Mouse (Mus musculus): ENCODE data around the gene Ccr1l1. TPM values are rescaled to one million over a fixed set of nuclear protein-coding genes. Genes with fewer than 3 reads are reported as not detected.

The Ccr1l1 gene
- polyA plus RNA-seq, 1 experiment from 2014 or later, result not detected

DNA sequence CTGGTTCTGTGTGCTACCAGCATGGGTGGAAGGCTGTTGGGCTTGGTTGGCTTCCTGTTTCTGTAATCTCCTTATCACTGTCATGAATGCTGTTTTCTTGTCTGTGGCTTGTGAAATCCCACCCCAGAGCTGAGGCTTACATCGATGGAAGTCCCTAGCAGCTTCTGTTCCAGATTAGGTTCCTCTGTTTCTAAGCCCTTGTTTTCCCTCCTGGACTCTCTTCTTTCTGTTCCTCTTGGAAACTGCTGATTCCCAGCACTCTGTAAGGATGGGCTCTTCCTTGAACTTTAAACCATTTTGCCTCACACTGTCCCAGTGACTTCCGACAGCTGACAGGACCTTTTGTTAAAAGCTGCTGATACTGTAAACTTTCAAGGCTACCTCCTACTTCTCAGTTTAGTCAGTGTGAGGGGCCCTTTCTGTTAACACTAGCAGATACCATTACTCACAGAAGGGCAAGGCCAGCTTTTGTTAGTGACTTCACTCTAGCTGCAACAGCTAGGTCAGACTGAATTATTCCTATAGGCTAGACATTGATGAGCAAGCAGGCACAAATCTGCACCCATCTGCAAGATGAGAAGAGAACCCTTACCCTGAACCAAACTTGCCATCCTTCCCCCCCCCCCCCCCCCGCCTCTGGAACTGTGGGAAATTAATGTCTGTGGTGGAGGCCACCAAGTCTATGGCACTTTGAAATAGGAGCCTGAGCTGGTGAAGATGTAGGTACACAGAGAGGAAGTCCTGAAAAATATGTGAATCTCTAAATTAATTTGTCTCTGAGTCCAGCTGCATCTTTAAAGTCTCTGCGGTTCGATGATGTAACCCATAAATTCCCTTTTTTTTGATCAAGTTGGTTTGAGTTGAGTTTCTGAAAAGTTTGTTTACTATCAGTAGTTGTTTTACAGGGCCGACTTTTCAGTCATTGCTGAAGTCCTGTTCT lies 46.2 kb downstream of the Ccr1l1 start:
- 52% methylated on average over 6 of the region's 6 CpGs for WGBS
- peaks cover 8% of the 10 kb centered on the region; the same call in 1 of the 2 replicates for H3K4me1 ChIP-seq
- peak overlapping the region; percentile 57; the same call in 1 of the 2 replicates for H3K27ac ChIP-seq
- DNase-seq (ENCODE audit: low spot score), result no peak
- no peaks in the 10 kb centered on the region for H3K9me3 ChIP-seq
- no peaks in the 10 kb centered on the region for H3K27me3 ChIP-seq (ENCODE audit: insufficient read depth, poor library complexity, severe bottlenecking)
- H3K36me3 ChIP-seq, result no peaks in the 10 kb centered on the region
- H3K4me3 ChIP-seq, result no peak overlapping the region

DNA sequence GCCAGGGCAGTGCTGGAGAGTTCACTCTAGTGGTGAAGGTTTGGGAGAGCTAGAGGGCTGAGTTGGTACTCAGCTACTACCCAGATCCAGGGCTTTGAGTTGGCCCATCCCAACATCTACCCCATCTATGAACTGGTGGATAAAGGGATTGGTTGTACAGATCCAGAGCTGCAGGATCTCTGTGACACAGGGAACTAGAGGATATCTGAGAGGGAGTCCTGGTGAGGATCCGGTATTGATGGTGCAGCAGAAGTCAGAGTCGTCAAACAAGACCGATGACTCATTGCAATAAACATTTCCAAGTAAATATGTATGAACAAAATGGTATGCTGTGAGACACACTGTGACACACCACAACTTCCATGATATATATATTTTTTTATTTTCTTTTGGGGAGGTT lies 47.3 kb downstream of the Ccr1l1 start:
- Histone ChIP-seq H3K36me3 (no peaks in the 10 kb centered on the region), H3K27ac (no peak overlapping the region), H3K4me1 (peaks cover 8% of the 10 kb centered on the region; the same call in 1 of the 2 replicates), H3K9me3 (peaks cover 2% of the 10 kb centered on the region; the same call in 1 of the 2 replicates), H3K27me3 (ENCODE audit: insufficient read depth, poor library complexity, severe bottlenecking) (no peaks in the 10 kb centered on the region), H3K4me3 (no peak overlapping the region)
- no peak for DNase-seq (ENCODE audit: low spot score)
- 85% methylated on average over 3 of the region's 3 CpGs for WGBS

DNA sequence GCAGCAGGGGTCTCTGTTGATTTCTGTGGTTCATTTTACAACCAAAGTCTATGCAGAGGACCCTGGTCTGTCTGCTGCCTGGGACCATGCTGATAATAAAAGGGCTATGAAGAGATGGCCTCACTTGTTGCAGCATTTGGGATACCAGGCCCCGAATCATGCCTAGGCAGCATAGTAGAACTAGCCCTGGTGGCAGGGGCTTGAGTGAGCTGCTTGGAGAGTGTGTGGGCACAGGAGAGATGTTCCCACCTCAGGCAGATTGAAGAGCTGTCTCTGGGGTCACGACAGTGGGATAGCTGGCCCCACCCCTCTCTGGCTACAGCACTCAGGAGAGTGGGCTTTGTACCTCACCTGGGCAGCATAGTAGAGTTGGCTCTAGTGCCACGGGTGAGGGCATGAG lies 47.7 kb downstream of the Ccr1l1 start:
- no peak for DNase-seq (ENCODE audit: low spot score)
- no peaks in the 10 kb centered on the region for H3K36me3 ChIP-seq
- WGBS, result 70% methylated on average over 3 of the region's 3 CpGs
- H3K27ac ChIP-seq, result no peak overlapping the region
- H3K4me3 ChIP-seq, result no peak overlapping the region
- no peaks in the 10 kb centered on the region for H3K27me3 ChIP-seq (ENCODE audit: insufficient read depth, poor library complexity, severe bottlenecking)
- peaks cover 3% of the 10 kb centered on the region; the same call in 1 of the 2 replicates for H3K9me3 ChIP-seq
- H3K4me1 ChIP-seq, result peaks cover 12% of the 10 kb centered on the region; the same call in 1 of the 2 replicates

DNA sequence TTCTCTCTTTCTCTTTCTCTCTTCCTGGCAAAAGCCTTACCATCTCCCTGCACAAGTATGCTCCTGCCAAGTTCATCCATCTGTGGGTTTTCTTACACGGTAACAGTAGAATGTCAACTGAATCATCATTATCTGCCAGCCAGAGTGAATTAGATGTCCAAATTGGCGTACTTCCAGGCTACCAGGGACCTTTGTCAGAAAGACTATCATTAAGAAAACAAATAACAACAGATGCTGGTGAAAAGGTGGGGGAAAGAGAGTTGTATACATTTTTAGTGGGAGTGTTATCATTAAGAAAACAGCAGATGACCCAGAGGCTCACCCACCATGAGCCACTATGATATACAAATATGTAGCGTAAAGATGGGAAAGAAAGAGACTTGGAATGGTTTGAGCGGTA lies 48.3 kb downstream of the Ccr1l1 start:
- WGBS, result 60% methylated on average over 4 of the region's 4 CpGs
- Histone ChIP-seq H3K9me3 (peaks cover 3% of the 10 kb centered on the region; the same call in 1 of the 2 replicates), H3K27me3 (ENCODE audit: insufficient read depth, poor library complexity, severe bottlenecking) (no peaks in the 10 kb centered on the region), H3K27ac (no peak overlapping the region), H3K4me1 (peaks cover 14% of the 10 kb centered on the region; the same call in 1 of the 2 replicates), H3K36me3 (no peaks in the 10 kb centered on the region), H3K4me3 (no peak overlapping the region)
- no peak for DNase-seq (ENCODE audit: low spot score)

DNA sequence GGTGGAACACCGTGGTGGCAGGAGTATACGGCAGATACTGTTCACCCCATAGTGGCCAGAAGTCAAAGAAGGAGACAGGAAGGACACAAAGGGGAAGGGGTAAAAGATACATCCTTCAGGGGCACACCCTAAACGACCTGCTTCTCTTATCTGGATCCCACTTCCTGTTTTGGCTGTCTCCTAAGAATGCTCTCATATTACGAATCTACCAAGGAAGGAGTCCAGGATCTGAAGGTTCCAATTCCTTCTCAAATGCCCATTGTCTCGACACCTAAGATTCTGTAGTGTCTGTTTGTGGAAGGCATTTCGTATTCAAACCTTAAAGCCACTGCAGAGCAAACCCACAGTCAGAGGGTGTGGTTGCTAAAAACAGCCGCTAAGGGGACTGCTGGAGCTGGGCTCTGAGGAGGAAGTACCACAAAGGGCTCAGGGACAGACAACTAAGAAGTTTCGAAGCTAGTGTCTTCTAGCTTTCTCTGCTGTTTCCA lies 49.4 kb downstream of the Ccr1l1 start:
- peak overlapping the region; percentile 33; the same call in 1 of the 2 replicates for H3K27ac ChIP-seq
- peaks cover 19% of the 10 kb centered on the region; the same call in 1 of the 2 replicates for H3K4me1 ChIP-seq
- H3K9me3 ChIP-seq, result peaks cover 3% of the 10 kb centered on the region; the same call in 1 of the 2 replicates
- H3K36me3 ChIP-seq, result no peaks in the 10 kb centered on the region
- DNase-seq (ENCODE audit: low spot score), result no peak
- WGBS, result 26% methylated on average over 8 of the region's 8 CpGs
- H3K4me3 ChIP-seq, result no peak overlapping the region
- H3K27me3 ChIP-seq (ENCODE audit: insufficient read depth, poor library complexity, severe bottlenecking), result no peaks in the 10 kb centered on the region

DNA sequence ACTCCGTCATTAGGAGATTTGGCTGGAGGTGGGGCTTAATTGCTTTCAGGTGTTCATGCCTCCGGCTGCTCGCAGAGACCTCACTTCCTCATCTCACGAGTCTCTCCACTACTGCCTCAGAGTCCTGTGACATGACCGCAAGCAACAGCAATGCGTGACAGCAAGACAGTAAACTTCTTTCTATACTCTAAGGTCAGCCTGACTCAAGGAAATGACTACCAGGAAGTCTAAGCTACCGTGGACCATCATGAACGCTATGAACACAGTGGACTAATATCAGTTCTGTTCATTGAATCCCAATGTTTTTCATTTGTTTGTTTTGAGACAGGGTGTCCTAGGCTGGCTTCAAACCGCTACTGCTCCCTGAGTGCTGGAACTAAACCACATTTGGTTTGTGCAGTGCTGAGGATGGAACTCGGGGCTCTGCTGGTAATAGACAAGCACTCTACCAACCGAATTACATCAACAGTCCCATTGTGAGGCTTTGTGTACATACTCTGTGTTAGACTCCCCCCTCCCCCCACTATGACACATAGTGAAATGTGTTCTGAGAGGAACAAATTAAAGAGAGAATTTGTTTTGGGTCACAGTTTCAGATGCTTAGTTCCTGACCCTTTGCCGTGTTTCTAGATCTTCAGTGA lies 50.0 kb downstream of the Ccr1l1 start:
- Histone ChIP-seq H3K4me1 (peaks cover 25% of the 10 kb centered on the region; the same call in 1 of the 2 replicates), H3K36me3 (no peaks in the 10 kb centered on the region), H3K27me3 (ENCODE audit: insufficient read depth, poor library complexity, severe bottlenecking) (peaks cover 4% of the 10 kb centered on the region; the same call in 1 of the 2 replicates), H3K9me3 (peaks cover 3% of the 10 kb centered on the region; the same call in 1 of the 2 replicates), H3K4me3 (no peak overlapping the region), H3K27ac (peak overlapping the region; percentile 33)
- DNase-seq (ENCODE audit: low spot score), result no peak
- WGBS, result 68% methylated on average over 12 of the region's 12 CpGs

DNA sequence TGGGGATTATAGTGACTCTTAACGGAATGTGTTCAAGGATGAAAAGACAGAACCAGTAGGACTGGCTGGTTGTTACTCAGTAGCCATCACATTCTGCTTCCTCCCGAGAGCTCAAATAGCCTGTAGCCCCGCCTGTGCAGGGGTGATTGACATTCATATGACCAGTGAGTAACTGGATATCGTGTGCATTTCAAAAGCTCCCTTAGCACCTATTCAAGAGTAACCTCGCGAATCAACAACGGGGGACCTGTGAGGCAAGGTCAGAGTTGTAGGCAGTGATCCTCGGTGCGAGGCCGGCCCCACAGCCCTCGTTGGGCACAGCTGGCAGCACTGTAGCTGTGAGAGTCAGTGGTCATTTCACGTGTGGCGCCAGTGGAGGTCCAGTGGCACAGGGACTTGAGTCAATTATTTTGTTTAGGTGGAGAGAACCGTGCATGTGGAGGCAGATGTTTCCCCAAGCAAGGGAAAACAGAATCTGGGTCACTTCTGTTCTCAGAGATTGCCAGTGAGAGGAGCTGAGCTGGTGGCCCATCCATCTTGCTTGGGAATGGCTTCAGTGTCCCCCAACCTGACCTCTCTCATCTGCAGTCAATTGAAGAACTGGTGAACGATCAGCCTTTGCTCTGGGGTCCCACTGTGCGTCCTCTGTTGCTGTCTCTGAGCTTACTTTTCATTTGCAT lies 50.8 kb downstream of the Ccr1l1 start:
- WGBS, result 51% methylated on average over 16 of the region's 16 CpGs

More for the DNA sequence above, 50.8 kb downstream of the Ccr1l1 start:
- H3K27ac ChIP-seq, result no peak overlapping the region
- DNase-seq (ENCODE audit: low spot score), result no peak
- H3K4me3 ChIP-seq, result no peak overlapping the region
- H3K4me1 ChIP-seq, result peaks cover 28% of the 10 kb centered on the region; the same call in 1 of the 2 replicates
- H3K36me3 ChIP-seq, result no peaks in the 10 kb centered on the region
- peaks cover 7% of the 10 kb centered on the region; the same call in 1 of the 2 replicates for H3K27me3 ChIP-seq (ENCODE audit: insufficient read depth, poor library complexity, severe bottlenecking)
- H3K9me3 ChIP-seq, result peaks cover 3% of the 10 kb centered on the region; the same call in 1 of the 2 replicates

Other genes with a start within 250 kb of the Ccr1l1 start
- 0.09 and 0.26 TPM in 2 replicates for gene Cxcr6, start 171.9 kb downstream of the Ccr1l1 start, polyA plus RNA-seq (2016; fragmentation: Nextera tagmentation; extraction: Ambion mirVana)
- gene Fyco1, start 126.5 kb downstream of the Ccr1l1 start, polyA plus RNA-seq (2016; fragmentation: Nextera tagmentation; extraction: Ambion mirVana), result 20.5 and 31.8 TPM in 2 replicates
- gene Xcr1, start 116.4 kb downstream of the Ccr1l1 start, polyA plus RNA-seq (2016; fragmentation: Nextera tagmentation; extraction: Ambion mirVana), result 0.06 TPM in 1 of 2 replicates, not detected in the other
- gene Ccr1, start 9.7 kb downstream of the Ccr1l1 start, polyA plus RNA-seq (2016; fragmentation: Nextera tagmentation; extraction: Ambion mirVana), result 0.07 and 0.35 TPM in 2 replicates
- 0.06 TPM in 1 of 2 replicates, not detected in the other for gene Ccr3, start 43.6 kb upstream of the Ccr1l1 start, polyA plus RNA-seq (2016; fragmentation: Nextera tagmentation; extraction: Ambion mirVana)
- gene Ccr2, start 123.5 kb upstream of the Ccr1l1 start, polyA plus RNA-seq (2016; fragmentation: Nextera tagmentation; extraction: Ambion mirVana), result 0.09 and 0.12 TPM in 2 replicates
- gene Ccr5, start 143.1 kb upstream of the Ccr1l1 start, polyA plus RNA-seq (2016; fragmentation: Nextera tagmentation; extraction: Ambion mirVana), result 0.04 TPM in 1 of 2 replicates, not detected in the other